Comparison of ENCODE assay signal across 16 mouse cellular contexts in the genomic region with DNA sequence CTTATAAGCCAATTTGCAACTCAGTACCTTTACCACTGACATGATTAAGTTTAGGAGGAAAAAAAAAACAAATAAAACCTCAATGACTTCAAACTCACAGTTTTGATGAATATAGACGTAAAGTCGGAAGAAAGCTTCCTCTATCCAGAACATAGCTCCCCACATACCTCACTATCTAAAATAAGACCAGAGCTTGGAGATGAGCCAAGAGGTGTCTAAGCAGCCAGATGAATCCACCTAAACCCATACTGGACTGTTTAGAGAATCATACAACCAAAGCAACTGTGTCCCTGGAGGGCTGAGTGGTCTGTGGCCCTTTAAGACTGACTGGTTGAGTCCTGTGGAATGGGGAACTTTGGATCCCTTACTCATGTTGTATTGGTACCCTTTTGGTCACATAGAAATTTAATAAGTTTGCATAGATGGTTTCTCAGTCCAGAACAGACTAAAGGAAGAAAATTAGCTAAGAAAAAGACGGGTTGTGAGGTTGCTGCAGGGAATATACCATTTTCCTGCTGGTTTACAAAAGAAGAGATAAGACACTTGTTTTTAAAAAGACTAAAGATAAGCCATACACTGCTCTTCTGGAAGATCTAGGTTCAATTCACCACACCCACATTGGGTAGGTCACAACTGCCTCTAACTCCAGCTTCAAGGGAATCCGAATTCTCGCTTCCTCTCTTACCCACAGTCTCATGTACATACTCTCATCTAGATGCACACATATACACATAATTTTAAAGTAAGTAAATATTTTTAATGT.
DNase-seq lines count a peak whose midpoint lies in the region; ATAC-seq and TF ChIP-seq lines count a peak whose summit lies in the region.
"Had no signal": no experiment of that assay in that cellular context is flagged by ENCODE, and none has a peak within 500 bp of the region (broad histone marks: within the 10 kb centered on the region; RNA-seq: fewer than 3 reads in every experiment).

No protein-coding gene starts in this region.

- no peak overlapping the region for H3K4me3 ChIP-seq in intestine, embryonic 14.5 days (ENCODE audit: low read depth, low read length)
- no peak overlapping the region for H3K4me3 ChIP-seq in intestine, postnatal 0 days (ENCODE audit: low read depth, low read length)
- no peak overlapping the region for H3K4me3 ChIP-seq in heart, embryonic 14.5 days (ENCODE audit: control insufficient read depth in 1 of 2, insufficient read depth in 1 of 2, low read depth in 1 of 2, low read length in 2 of 2)
- no peak overlapping the region for H3K4me3 ChIP-seq in liver, embryonic 14.5 days (ENCODE audit: insufficient read depth in 1 of 2, low read depth in 2 of 2, low read length in 2 of 2)
- no peak overlapping the region for H3K4me3 ChIP-seq in layer of hippocampus, adult 2 months
- H3K4me3 ChIP-seq: midbrain, embryonic 15.5 days; neural tube, embryonic 13.5 days had no signal

- DNase-seq in intestine, embryonic 14.5 days (ENCODE audit: low spot score), result no peak
- DNase-seq in c-Kit-positive CD71-positive TER-119-negative erythroid progenitor cells, embryonic 14.5 days (ENCODE audit: low read depth), result peak; percentile 54
- peak; percentile 42 to 51 (median 50) for DNase-seq in liver, embryonic 14.5 days (ENCODE audit: low read depth in 3 of 3, low spot score in 3 of 3)
- DNase-seq in layer of hippocampus, adult 2 months (ENCODE audit: low spot score in 2 of 2), result no peak
- no peak for DNase-seq in ovary, postnatal 14 days (ENCODE audit: low spot score)
- no peak for DNase-seq in adrenal gland, postnatal 10 days
- DNase-seq: adrenal gland, postnatal 14 days; cerebellum, adult 11 months; kidney, postnatal 36 days; lung, adult 18-20 months had no signal

- no peaks in the 10 kb centered on the region for H3K36me3 ChIP-seq in intestine, embryonic 14.5 days (ENCODE audit: control insufficient read depth, insufficient read depth, low read length)
- no peaks in the 10 kb centered on the region for H3K36me3 ChIP-seq in intestine, postnatal 0 days (ENCODE audit: control insufficient read depth, insufficient read depth)
- no peaks in the 10 kb centered on the region for H3K36me3 ChIP-seq in heart, embryonic 14.5 days (ENCODE audit: control insufficient read depth, insufficient read depth, low read length)
- H3K36me3 ChIP-seq in liver, embryonic 14.5 days (replicated peaks; ENCODE audit: control insufficient read depth, insufficient read depth, low read depth), result no peaks in the 10 kb centered on the region
- H3K36me3 ChIP-seq: midbrain, embryonic 15.5 days; neural tube, embryonic 13.5 days had no signal

- WGBS in intestine, embryonic 14.5 days, result 71% methylated on average over 5 of the region's 5 CpGs
- WGBS in intestine, postnatal 0 days, result 75% methylated on average over 5 of the region's 5 CpGs
- WGBS in heart, embryonic 14.5 days, result 47% methylated on average over 5 of the region's 5 CpGs
- WGBS in liver, embryonic 14.5 days (ENCODE audit: insufficient replicate concordance), result 20% methylated on average over 5 of the region's 5 CpGs

- no peak overlapping the region for H3K4me2 ChIP-seq in intestine, embryonic 14.5 days (ENCODE audit: low read length)
- no peak overlapping the region for H3K4me2 ChIP-seq in intestine, postnatal 0 days (replicated peaks; ENCODE audit: low read depth)
- peak overlapping the region; percentile 3; the same call in 1 of the 2 replicates for H3K4me2 ChIP-seq in heart, embryonic 14.5 days (ENCODE audit: low read length)
- peak overlapping the region; percentile 33 for H3K4me2 ChIP-seq in liver, embryonic 14.5 days (ENCODE audit: low read depth)
- H3K4me2 ChIP-seq: midbrain, embryonic 15.5 days; neural tube, embryonic 13.5 days had no signal

- no peaks in the 10 kb centered on the region for H3K9me3 ChIP-seq in intestine, embryonic 14.5 days (ENCODE audit: control insufficient read depth, low read length)
- no peaks in the 10 kb centered on the region for H3K9me3 ChIP-seq in intestine, postnatal 0 days (ENCODE audit: control insufficient read depth)
- H3K9me3 ChIP-seq in heart, embryonic 14.5 days (ENCODE audit: control insufficient read depth, low read length), result no peaks in the 10 kb centered on the region
- H3K9me3 ChIP-seq in liver, embryonic 14.5 days (ENCODE audit: control insufficient read depth, low read length), result no peaks in the 10 kb centered on the region
- H3K9me3 ChIP-seq: midbrain, embryonic 15.5 days; neural tube, embryonic 13.5 days had no signal

- H3K27me3 ChIP-seq in intestine, embryonic 14.5 days (replicated peaks; ENCODE audit: control insufficient read depth, insufficient read depth, low read length), result no peaks in the 10 kb centered on the region
- no peaks in the 10 kb centered on the region for H3K27me3 ChIP-seq in intestine, postnatal 0 days (replicated peaks; ENCODE audit: control insufficient read depth, insufficient read depth, low read length)
- H3K27me3 ChIP-seq in heart, embryonic 14.5 days (ENCODE audit: control insufficient read depth, insufficient read depth, low read length), result no peaks in the 10 kb centered on the region
- no peaks in the 10 kb centered on the region for H3K27me3 ChIP-seq in liver, embryonic 14.5 days (ENCODE audit: control insufficient read depth, insufficient read depth, low read length)
- H3K27me3 ChIP-seq: midbrain, embryonic 15.5 days; neural tube, embryonic 13.5 days had no signal

- no peak for TF ChIP-seq CTCF in intestine, postnatal 0 days (IDR thresholded peaks at IDR 0.05; ENCODE audit: low read depth)
- TF ChIP-seq CTCF in liver, embryonic 14.5 days (IDR thresholded peaks at IDR 0.05; ENCODE audit: low read depth), result no peak
- TF ChIP-seq CTCF in layer of hippocampus, adult 2 months (conservative IDR thresholded peaks at IDR 0.05), result no peak

- peak overlapping the region; percentile 90 for H3K27ac ChIP-seq in intestine, embryonic 14.5 days (ENCODE audit: low read depth)
- no peak overlapping the region for H3K27ac ChIP-seq in intestine, postnatal 0 days (ENCODE audit: low read depth, low read length)
- H3K27ac ChIP-seq in heart, embryonic 14.5 days (replicated peaks in 1 of 2; ENCODE audit: control insufficient read depth in 1 of 2, insufficient read depth in 1 of 2, low read depth in 2 of 2, low read length in 2 of 2), result peak overlapping the region; percentile 68 to 76
- peak overlapping the region; percentile 67 for H3K27ac ChIP-seq in liver, embryonic 14.5 days
- no peak overlapping the region for H3K27ac ChIP-seq in layer of hippocampus, adult 2 months
- H3K27ac ChIP-seq: neural tube, embryonic 13.5 days had no signal

- peaks cover 52% of the 10 kb centered on the region for H3K4me1 ChIP-seq in intestine, embryonic 14.5 days (replicated peaks; ENCODE audit: control insufficient read depth, insufficient read depth, low read length)
- no peaks in the 10 kb centered on the region; the same call in 1 of the 2 replicates for H3K4me1 ChIP-seq in intestine, postnatal 0 days (replicated peaks; ENCODE audit: control insufficient read depth, insufficient read depth, low read length)
- H3K4me1 ChIP-seq in heart, embryonic 14.5 days (ENCODE audit: control insufficient read depth in 2 of 2, insufficient read depth in 2 of 2, low read length in 2 of 2), result peaks cover 43 to 62% of the 10 kb centered on the region in 2 experiments
- peaks cover 67 to 81% of the 10 kb centered on the region in 2 experiments for H3K4me1 ChIP-seq in liver, embryonic 14.5 days (replicated peaks; ENCODE audit: control insufficient read depth in 2 of 2, insufficient read depth in 2 of 2, low read length in 1 of 2)

- peak; percentile 63 for TF ChIP-seq EP300 in liver, embryonic 14.5 days (IDR thresholded peaks at IDR 0.05; ENCODE audit: low read depth)

- H3K9ac ChIP-seq in intestine, embryonic 14.5 days (ENCODE audit: low read length), result no peak overlapping the region
- no peak overlapping the region for H3K9ac ChIP-seq in intestine, postnatal 0 days (ENCODE audit: low read depth, low read length)
- no peak overlapping the region for H3K9ac ChIP-seq in heart, embryonic 14.5 days (ENCODE audit: low read length)
- no peak overlapping the region for H3K9ac ChIP-seq in liver, embryonic 14.5 days (replicated peaks)
- H3K9ac ChIP-seq: midbrain, embryonic 15.5 days; neural tube, embryonic 13.5 days had no signal

- no peak for ATAC-seq in intestine, embryonic 14.5 days (replicated peaks; ENCODE audit: low FRiP score, low TSS enrichment, low read depth)
- ATAC-seq in intestine, postnatal 0 days, result no peak
- ATAC-seq in heart, embryonic 14.5 days (ENCODE audit: insufficient number of reproducible peaks, insufficient read depth, low FRiP score, low read depth), result no peak
- ATAC-seq in liver, embryonic 14.5 days (ENCODE audit: insufficient read depth), result peak; percentile 62
- ATAC-seq: CD4-positive, CD25-positive, alpha-beta regulatory T cell, adult 4 months; hindbrain, postnatal 0 days; midbrain, embryonic 15.5 days had no signal

Comparison
In these comparisons a context has a peak if more than half of its experiments do, and no peak if none do; other contexts are left out.
1. H3K27ac ChIP-seq: peak in intestine, embryonic 14.5 days (single experiment), heart, embryonic 14.5 days (2 of 2) and liver, embryonic 14.5 days (single experiment); none in intestine, postnatal 0 days (single experiment) and layer of hippocampus, adult 2 months (single experiment).
2. DNase-seq: peak in c-Kit-positive CD71-positive TER-119-negative erythroid progenitor cells, embryonic 14.5 days (single experiment) and liver, embryonic 14.5 days (3 of 3); none in intestine, embryonic 14.5 days (single experiment), layer of hippocampus, adult 2 months (0 of 2), ovary, postnatal 14 days (single experiment) and adrenal gland, postnatal 10 days (single experiment).
3. H3K4me2 ChIP-seq: peak in heart, embryonic 14.5 days (single experiment) and liver, embryonic 14.5 days (single experiment); none in intestine, embryonic 14.5 days (single experiment) and intestine, postnatal 0 days (single experiment).